Mouse (Mus musculus) skeletal muscle tissue, postnatal 0 days (tissue): Measurements from ENCODE around the gene Zfp53. TPM values are rescaled to one million over a fixed set of nuclear protein-coding genes. Genes with fewer than 3 reads are reported as not detected.

Experiments used
- polyA plus RNA-seq: library from polyadenylated mRNA; unstranded; fragments of >200 nt; fragmentation: Nextera tagmentation; extraction: Ambion mirVana; gene quantifications from 2 replicates; pipeline ENCODE4 v1.2.1, GENCODE M21; 2015

The Zfp53 gene
- 3.8 and 5.0 TPM in 2 replicates for polyA plus RNA-seq

GRCm38 (mm10) chr17:21488760-21489499, at the start of gene Zfp53:
TSS of gene Zfp53 (plus strand) at chr17:21488998.

GRCm38 (mm10) chr17:21450138-21450704, 38.6 kb upstream of the Zfp53 start, which contains the start of gene Zfp51:
TSS of gene Zfp51 (plus strand) at chr17:21450374.

GRCm38 (mm10) chr17:21535096-21536001, 46.6 kb downstream of the Zfp53 start, which contains the start of gene Zfp52:
TSS of gene Zfp52 (plus strand) at chr17:21535539.

Other genes starting within 250 kb of the Zfp53 start
- gene Vmn1r235, start 232.6 kb upstream of the Zfp53 start, polyA plus RNA-seq = not detected in 2 replicates
- not detected in 2 replicates for gene Vmn1r236, start 206.1 kb upstream of the Zfp53 start, polyA plus RNA-seq
- gene Vmn1r237, start 177.1 kb upstream of the Zfp53 start, polyA plus RNA-seq = not detected in 2 replicates
- 1.2 and 1.3 TPM in 2 replicates for gene Zfp677, start 105.2 kb upstream of the Zfp53 start, polyA plus RNA-seq
- 1.2 and 1.6 TPM in 2 replicates for gene Zfp54, start 65.8 kb upstream of the Zfp53 start, polyA plus RNA-seq
- 6.2 TPM in 2 replicates for gene Zfp51, start 38.6 kb upstream of the Zfp53 start, polyA plus RNA-seq
- gene Zfp52, start 46.5 kb downstream of the Zfp53 start, polyA plus RNA-seq = 1.7 and 1.9 TPM in 2 replicates
- 7.0 and 8.8 TPM in 2 replicates for gene Zfp948, start 78.0 kb downstream of the Zfp53 start, polyA plus RNA-seq
- gene Zfp983, start 161.6 kb downstream of the Zfp53 start, polyA plus RNA-seq = 1.4 and 1.5 TPM in 2 replicates
- 3.0 TPM in 2 replicates for gene Gm10226, start 202.9 kb downstream of the Zfp53 start, polyA plus RNA-seq
- 2.6 and 3.1 TPM in 2 replicates for gene Zfp760, start 218.7 kb downstream of the Zfp53 start, polyA plus RNA-seq
- gene Zfp229, start 241.8 kb downstream of the Zfp53 start, polyA plus RNA-seq = 3.7 and 4.9 TPM in 2 replicates